Mouse (Mus musculus): ENCODE data around the gene Khsrp. TPM values are rescaled to one million over a fixed set of nuclear protein-coding genes. Genes with fewer than 3 reads are reported as not detected.
A peak's percentile ranks its signal among the peaks of the same experiment; 100 is the strongest.

Gene Khsrp
- polyA plus RNA-seq, 1 experiment from 2014 or later: 16.6 TPM

- no peak for TF ChIP-seq CTCF (IDR thresholded peaks at IDR 0.05; ENCODE audit: low read depth)
- no peak for TF ChIP-seq EP300 (IDR thresholded peaks at IDR 0.05; ENCODE audit: low read depth)
- 74% methylated on average over 8 of the region's 8 CpGs for WGBS (ENCODE audit: insufficient replicate concordance)
- DNase-seq (no peak), ATAC-seq (no peak)
- Histone ChIP-seq H3K4me1 (ENCODE audit: insufficient read depth) (no peaks in the 10 kb centered on the region; the same call in 1 of the 2 replicates), H3K4me3 (ENCODE audit: low read depth, low read length) (no peak within 1 kb of the TSS), H3K27me3 (ENCODE audit: insufficient read depth, low read length) (no peaks in the 10 kb centered on the region), H3K27ac (ENCODE audit: low read depth) (no peak within 1 kb of the TSS), H3K9me3 (ENCODE audit: low read length) (no peaks in the 10 kb centered on the region), H3K36me3 (replicated peaks; ENCODE audit: insufficient read depth, low read length) (0 out of 2 replicates have a peak, but pooled peaks cover 3% of the 10 kb centered on the region), H3K9ac (replicated peaks) (no peak within 1 kb of the TSS), H3K4me2 (ENCODE audit: low read depth, low read length) (no peak within 1 kb of the TSS)
Measured at GRCm38 (mm10) chr17:57041554-57041953, 10.2 kb upstream of the Khsrp start, which contains the start of gene Slc25a41. Gene Slc25a41, minus strand, starts transcription at chr17:57041654.

- ATAC-seq (no peak), DNase-seq (no peak)
- Histone ChIP-seq H3K9ac (replicated peaks) (no peak overlapping the region), H3K4me2 (ENCODE audit: low read depth, low read length) (no peak overlapping the region), H3K4me3 (ENCODE audit: low read depth, low read length) (no peak overlapping the region), H3K27ac (ENCODE audit: low read depth) (no peak overlapping the region), H3K4me1 (ENCODE audit: insufficient read depth) (no peaks in the 10 kb centered on the region; the same call in 1 of the 2 replicates), H3K36me3 (replicated peaks; ENCODE audit: insufficient read depth, low read length) (no peaks in the 10 kb centered on the region), H3K27me3 (ENCODE audit: insufficient read depth, low read length) (no peaks in the 10 kb centered on the region), H3K9me3 (ENCODE audit: low read length) (no peaks in the 10 kb centered on the region)
- 40% methylated on average over 8 of the region's 8 CpGs for WGBS (ENCODE audit: insufficient replicate concordance)
- TF ChIP-seq EP300 (IDR thresholded peaks at IDR 0.05; ENCODE audit: low read depth) (no peak), CTCF (IDR thresholded peaks at IDR 0.05; ENCODE audit: low read depth) (peak; percentile 50)
Measured at GRCm38 (mm10) chr17:57038978-57039377, 7.7 kb upstream of the Khsrp start.

- DNase-seq: no peak
- Histone ChIP-seq H3K27me3 (ENCODE audit: insufficient read depth, low read length) (no peaks in the 10 kb centered on the region), H3K4me1 (ENCODE audit: insufficient read depth) (peaks cover 22% of the 10 kb centered on the region), H3K9me3 (ENCODE audit: low read length) (no peaks in the 10 kb centered on the region), H3K4me2 (ENCODE audit: low read depth, low read length) (peak overlapping the region; percentile 82; the same call in 1 of the 2 replicates), H3K9ac (replicated peaks) (no peak overlapping the region), H3K4me3 (ENCODE audit: low read depth, low read length) (no peak overlapping the region), H3K36me3 (replicated peaks; ENCODE audit: insufficient read depth, low read length) (peaks cover 9% of the 10 kb centered on the region), H3K27ac (ENCODE audit: low read depth) (0 out of 2 replicates have a peak overlapping the region, but pooled peaks have one; percentile 91)
- no peak for TF ChIP-seq EP300 (IDR thresholded peaks at IDR 0.05; ENCODE audit: low read depth)
- TF ChIP-seq CTCF (IDR thresholded peaks at IDR 0.05; ENCODE audit: low read depth): peak; percentile 11; the same call in 1 of the 2 replicates
- WGBS (ENCODE audit: insufficient replicate concordance): 78% methylated on average over 4 of the region's 4 CpGs
- no peak for ATAC-seq
Measured at GRCm38 (mm10) chr17:57032854-57033253, 1.5 kb upstream of the Khsrp start.

- Histone ChIP-seq H3K4me3 (ENCODE audit: low read depth, low read length) (peak overlapping the region; percentile 72), H3K27ac (ENCODE audit: low read depth) (peak overlapping the region; percentile 91), H3K27me3 (ENCODE audit: insufficient read depth, low read length) (no peaks in the 10 kb centered on the region), H3K9me3 (ENCODE audit: low read length) (no peaks in the 10 kb centered on the region), H3K4me2 (ENCODE audit: low read depth, low read length) (peak overlapping the region; percentile 87), H3K9ac (replicated peaks) (peak overlapping the region; percentile 64), H3K36me3 (replicated peaks; ENCODE audit: insufficient read depth, low read length) (peaks cover 19% of the 10 kb centered on the region), H3K4me1 (ENCODE audit: insufficient read depth) (peaks cover 22% of the 10 kb centered on the region)
- under 1% methylated on average over 38 of the region's 38 CpGs for WGBS (ENCODE audit: insufficient replicate concordance)
- TF ChIP-seq CTCF (IDR thresholded peaks at IDR 0.05; ENCODE audit: low read depth) (0 out of 2 replicates have a peak, but pooled peaks have one; percentile 13), EP300 (IDR thresholded peaks at IDR 0.05; ENCODE audit: low read depth) (0 out of 2 replicates have a peak, but pooled peaks have one; percentile 32)
- DNase-seq (peak; percentile 99), ATAC-seq (peak; percentile 89)
Measured at GRCm38 (mm10) chr17:57031661-57032420, 519 bp upstream of the Khsrp start.

- ATAC-seq (no peak), DNase-seq (no peak)
- TF ChIP-seq CTCF (IDR thresholded peaks at IDR 0.05; ENCODE audit: low read depth) (no peak), EP300 (IDR thresholded peaks at IDR 0.05; ENCODE audit: low read depth) (no peak)
- peak overlapping the region; percentile 87 for H3K4me2 ChIP-seq (ENCODE audit: low read depth, low read length)
- peaks cover 22% of the 10 kb centered on the region for H3K4me1 ChIP-seq (ENCODE audit: insufficient read depth)
- H3K9ac ChIP-seq (replicated peaks): peak overlapping the region; percentile 97
- H3K36me3 ChIP-seq (replicated peaks; ENCODE audit: insufficient read depth, low read length): peaks cover 39% of the 10 kb centered on the region
- no peaks in the 10 kb centered on the region for H3K9me3 ChIP-seq (ENCODE audit: low read length)
- H3K4me3 ChIP-seq (ENCODE audit: low read depth, low read length): peak overlapping the region; percentile 72
- H3K27me3 ChIP-seq (ENCODE audit: insufficient read depth, low read length): no peaks in the 10 kb centered on the region
- no peak overlapping the region for H3K27ac ChIP-seq (ENCODE audit: low read depth)
- 19% methylated on average over 8 of the region's 8 CpGs for WGBS (ENCODE audit: insufficient replicate concordance)
Measured at GRCm38 (mm10) chr17:57029691-57030090, 1.6 kb downstream of the Khsrp start.

- no peak overlapping the region for H3K4me3 ChIP-seq (ENCODE audit: low read depth, low read length)
- TF ChIP-seq EP300 (IDR thresholded peaks at IDR 0.05; ENCODE audit: low read depth): peak; percentile 69
- TF ChIP-seq CTCF (IDR thresholded peaks at IDR 0.05; ENCODE audit: low read depth): no peak
- no peak for DNase-seq
- no peak overlapping the region for H3K4me2 ChIP-seq (ENCODE audit: low read depth, low read length)
- peaks cover 19% of the 10 kb centered on the region for H3K4me1 ChIP-seq (ENCODE audit: insufficient read depth)
- no peak overlapping the region for H3K27ac ChIP-seq (ENCODE audit: low read depth)
- peaks cover 61% of the 10 kb centered on the region for H3K36me3 ChIP-seq (replicated peaks; ENCODE audit: insufficient read depth, low read length)
- H3K9me3 ChIP-seq (ENCODE audit: low read length): no peaks in the 10 kb centered on the region
- no peaks in the 10 kb centered on the region for H3K27me3 ChIP-seq (ENCODE audit: insufficient read depth, low read length)
- no peak for ATAC-seq
- 0 out of 2 replicates have a peak overlapping the region, but pooled peaks have one; percentile 16 for H3K9ac ChIP-seq (replicated peaks)
- WGBS (ENCODE audit: insufficient replicate concordance): 76% methylated on average over 4 of the region's 4 CpGs
Measured at GRCm38 (mm10) chr17:57027471-57027870, 3.9 kb downstream of the Khsrp start.

All from liver, postnatal 0 days (tissue).